Mouse (Mus musculus) left cerebral cortex, adult 9 months (tissue): ENCODE data around the gene 1700088E04Rik.

Experiments
- DNase-seq, 2 experiments: peaks; one replicate each; pipeline ENCODE4 v3.0.0; 2022; ENCODE audit warnings: low spot score in 2 of 2

1700088E04Rik gene

GRCm38 (mm10) chr15:79140866-79141565, at the start of gene 1700088E04Rik, which contains the start of gene Polr2f:
1700088E04Rik (minus strand) TSS chr15:79141253.
Polr2f (plus strand) TSS chr15:79141009.
- DNase-seq: peak; percentile 84 to 94

GRCm38 (mm10) chr15:79187819-79188218, 46.8 kb upstream of the 1700088E04Rik start:
- DNase-seq: no peak

GRCm38 (mm10) chr15:79185213-79185612, 44.2 kb upstream of the 1700088E04Rik start:
- DNase-seq: no peak

DNA sequence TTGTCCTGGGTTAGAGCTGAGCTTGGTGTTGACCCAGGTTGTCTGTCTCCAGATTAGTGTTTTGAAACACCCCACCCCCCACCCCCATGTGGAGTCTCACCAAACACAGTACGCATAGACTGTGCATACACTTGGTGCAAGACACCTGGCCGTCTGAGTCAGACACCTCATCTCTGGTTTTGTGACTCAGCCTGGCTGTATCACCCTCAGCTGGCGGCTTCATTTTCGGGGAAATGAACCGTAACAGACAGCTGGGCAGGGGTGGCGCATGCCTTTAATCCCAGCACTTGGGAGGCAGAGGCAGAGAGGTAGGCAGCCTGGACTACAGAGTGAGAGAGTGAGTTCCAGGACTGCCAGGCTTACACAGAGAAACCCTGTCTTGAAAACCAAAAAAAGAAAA, 35.9 kb upstream of the 1700088E04Rik start:
- DNase-seq: no peak

DNA sequence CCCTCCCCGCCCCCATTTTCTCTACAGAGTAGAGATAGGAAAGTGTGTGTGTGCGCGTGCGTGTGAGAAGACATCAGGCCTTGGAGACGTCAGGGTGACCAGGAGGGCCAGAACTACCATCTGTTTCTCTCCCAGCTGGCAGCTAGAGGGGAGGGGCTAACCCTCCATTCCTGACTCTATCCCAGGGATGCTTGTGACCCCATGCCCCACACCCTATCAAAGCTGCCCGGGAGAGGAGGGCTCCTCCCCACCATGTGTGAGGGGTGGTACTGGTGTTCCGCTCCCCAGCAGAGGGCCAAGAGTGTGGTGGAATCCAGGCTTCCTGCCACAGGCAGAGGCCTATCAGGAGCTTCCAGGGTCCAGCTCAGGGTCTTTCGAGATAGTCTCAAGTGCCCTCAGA, 25.7 kb upstream of the 1700088E04Rik start:
- DNase-seq: no peak

DNA sequence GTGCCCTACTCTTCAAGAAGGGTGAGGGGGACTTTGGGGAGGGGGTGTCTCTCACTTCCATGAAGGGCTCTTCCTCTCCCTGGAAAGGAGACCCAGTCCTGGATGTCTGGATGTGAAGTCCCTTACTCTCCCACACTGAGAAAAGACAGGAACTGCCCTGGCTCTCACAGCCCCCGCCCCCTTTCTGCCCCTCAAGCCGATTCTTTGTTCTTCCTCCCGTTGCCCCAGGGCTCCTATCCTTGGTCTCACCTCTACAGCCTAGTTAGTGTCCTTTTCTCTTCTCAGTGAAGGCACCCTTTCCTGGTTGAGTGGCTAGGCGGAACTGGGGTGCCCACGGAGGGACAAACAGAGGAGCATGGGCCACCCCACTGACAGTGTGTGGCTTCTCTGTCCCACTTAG, 24.1 kb upstream of the 1700088E04Rik start, which contains the start of gene Sox10:
Sox10 (minus strand) TSS at position 101 of the 400 bp plus-strand sequence.
- DNase-seq: no peak

DNA sequence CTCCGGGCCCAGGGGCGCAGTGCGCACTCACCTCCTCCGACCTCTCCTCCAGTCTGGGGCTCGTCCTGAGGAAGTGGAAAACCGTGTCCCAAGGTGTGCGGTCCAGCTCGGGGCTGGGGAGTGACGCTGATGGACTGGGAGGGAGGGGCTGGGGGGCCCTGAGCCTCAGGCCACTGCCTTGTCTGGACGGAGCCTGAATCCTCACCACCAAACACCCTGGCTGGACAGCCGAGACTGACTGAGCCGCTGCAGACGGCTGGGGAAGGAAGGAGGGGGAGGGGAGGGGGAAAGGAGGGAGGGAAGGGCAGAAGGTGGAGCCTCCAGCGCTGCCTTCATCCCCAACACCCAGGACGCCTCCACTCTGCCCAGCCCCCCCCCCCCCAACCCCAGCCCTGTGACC, 23.2 kb upstream of the 1700088E04Rik start:
- no peak for DNase-seq

DNA sequence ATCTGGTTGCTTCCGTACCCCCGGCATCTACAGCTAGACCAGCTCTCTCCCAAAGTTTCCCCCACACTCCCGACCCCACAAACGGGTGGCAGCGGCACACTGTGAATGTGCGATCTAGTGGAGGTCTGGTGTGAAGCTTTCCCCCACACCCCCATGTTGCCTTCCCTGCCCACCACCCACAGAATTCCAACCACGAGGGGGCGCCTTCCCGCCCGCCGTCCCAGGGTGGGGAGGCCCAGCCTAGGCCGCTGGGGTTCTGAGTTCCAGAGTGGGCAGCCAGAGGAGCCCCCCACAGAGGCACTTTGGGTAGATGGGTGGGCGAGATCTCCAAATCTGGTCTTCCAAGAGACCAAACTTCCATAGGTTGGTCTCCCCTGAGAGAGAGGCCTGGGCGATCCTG, 21.8 kb upstream of the 1700088E04Rik start:
- no peak for DNase-seq

GRCm38 (mm10) chr15:79162301-79162700, 21.2 kb upstream of the 1700088E04Rik start:
- no peak for DNase-seq

DNA sequence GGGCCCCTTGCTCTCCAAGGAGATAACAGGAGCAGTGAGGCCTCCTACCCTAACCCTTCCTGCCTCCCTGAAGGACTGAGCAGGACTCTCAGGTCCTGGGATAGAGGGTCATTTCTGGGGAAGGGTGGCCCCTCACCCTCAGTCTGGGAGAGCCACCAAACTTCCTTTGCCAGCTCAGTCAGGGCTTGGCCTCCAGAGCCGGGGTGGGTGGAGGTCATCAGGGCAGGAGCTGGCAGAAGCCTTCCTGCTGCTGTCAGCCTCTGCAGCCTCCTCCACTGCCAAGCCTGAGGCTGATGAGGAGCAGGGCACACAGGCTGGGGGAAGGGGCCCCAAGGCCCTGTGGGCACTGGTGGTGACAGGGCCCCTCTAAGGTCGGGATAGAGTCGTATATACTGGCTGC, 14.5 kb upstream of the 1700088E04Rik start:
- DNase-seq: no peak

- peak in 1 of 2 experiments; percentile 38 for DNase-seq
These were observed 11.7 kb upstream of the 1700088E04Rik start for GRCm38 (mm10) chr15:79152709-79153108.

- no peak for DNase-seq
These were observed 10.8 kb upstream of the 1700088E04Rik start for GRCm38 (mm10) chr15:79151881-79152280.

GRCm38 (mm10) chr15:79148533-79148932, 7.5 kb upstream of the 1700088E04Rik start:
- DNase-seq: peak in 1 of 2 experiments; percentile 81

GRCm38 (mm10) chr15:79145522-79145921, 4.5 kb upstream of the 1700088E04Rik start:
- DNase-seq: no peak

- DNase-seq: no peak
These were observed 3.0 kb upstream of the 1700088E04Rik start for GRCm38 (mm10) chr15:79144021-79144420.

DNA sequence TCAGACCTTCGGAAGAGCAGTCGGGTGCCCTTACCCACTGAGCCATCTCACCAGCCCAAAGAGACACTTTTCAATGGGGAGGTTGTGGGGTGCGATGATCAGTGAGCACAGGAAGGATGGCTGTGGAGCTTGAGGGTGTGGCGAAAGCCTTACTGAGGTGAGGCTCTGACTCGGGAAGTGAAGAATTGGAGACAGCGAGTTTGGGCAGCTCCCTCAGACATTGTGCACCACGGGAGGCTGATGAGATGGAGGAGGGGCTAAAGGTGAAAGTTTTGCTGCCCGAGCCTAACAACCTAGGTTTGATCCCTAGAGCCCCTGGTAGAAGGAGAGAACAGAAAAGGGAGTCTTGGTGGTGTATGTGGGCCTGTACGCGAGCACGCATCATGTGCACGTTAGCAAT, 2.3 kb upstream of the 1700088E04Rik start:
- no peak for DNase-seq

DNA sequence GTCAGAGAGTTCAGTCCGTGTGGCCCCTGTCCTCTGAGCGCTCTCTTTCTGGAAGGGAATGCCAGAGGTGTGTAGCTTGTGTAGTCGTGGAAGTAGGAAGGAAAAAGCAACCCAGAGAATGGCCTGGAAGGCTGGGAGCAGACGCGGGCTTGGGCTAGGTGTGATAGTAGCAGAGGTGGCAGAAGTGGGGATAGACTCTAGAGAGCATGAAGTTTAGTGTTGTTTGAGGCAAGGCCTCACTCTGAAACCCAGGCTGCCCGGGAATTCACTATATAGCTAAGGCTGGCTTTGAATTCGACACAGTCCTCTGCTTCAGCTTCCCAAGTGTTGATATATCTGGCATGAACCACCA, 489 bp upstream of the 1700088E04Rik start:
- DNase-seq: no peak

DNA sequence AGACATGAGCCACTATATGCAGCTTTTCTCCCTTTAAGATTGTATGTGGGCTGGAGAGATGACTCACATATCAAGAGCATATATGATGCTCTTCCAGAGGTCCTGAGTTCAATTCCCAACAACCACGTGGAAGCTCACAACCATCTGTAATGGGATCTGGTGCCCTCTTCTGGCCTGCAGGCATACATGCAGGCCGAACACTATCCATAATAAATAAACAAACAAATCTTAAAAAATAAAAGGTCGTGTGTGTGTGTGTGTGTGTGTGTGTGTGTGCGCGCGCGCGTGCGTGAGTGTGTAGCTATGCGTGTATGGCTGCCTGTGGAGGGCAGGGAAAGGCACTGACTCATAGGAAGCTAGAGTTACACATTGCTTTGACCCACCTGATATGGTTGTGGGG, 1.4 kb downstream of the 1700088E04Rik start:
- no peak for DNase-seq

DNA sequence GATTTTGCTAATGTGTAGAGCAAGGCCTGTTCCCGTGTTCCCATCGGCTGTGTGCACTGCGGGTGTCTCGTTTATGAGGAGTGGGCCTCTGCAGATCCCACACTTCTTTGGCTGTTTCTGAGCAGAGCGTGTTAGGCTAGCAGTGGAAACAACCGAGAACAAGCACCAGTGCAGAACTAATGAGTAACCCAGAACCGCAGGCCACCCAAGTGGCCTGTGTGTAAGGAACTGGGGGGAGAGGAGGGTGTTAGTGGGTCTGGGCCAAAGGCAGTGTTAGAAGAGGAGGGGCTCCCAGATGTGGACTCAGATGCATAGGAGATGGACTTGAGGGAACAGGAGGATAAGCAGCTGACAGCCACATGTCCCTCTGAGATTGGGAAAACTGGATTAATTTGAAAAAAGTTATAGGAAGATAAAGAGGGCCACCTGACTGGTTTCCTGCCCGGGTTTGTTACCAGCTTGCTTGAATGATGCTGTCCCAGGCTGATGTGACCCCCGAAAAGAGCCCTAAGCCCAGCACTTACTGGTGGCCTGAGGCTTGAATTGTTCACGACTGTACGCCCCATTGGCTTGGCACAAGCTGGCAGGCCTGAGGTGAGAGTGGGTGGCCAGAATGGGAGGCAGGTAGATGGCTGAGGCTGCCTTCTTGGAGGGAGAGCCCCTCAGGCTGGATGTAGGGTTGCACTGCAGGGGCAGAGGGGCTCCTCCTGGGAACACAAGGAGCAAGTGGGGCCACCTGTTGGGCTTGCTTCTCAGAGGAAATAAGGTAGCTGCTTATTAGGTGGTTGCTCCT, 5.1 kb downstream of the 1700088E04Rik start:
- no peak for DNase-seq

- DNase-seq: no peak
These were observed 5.7 kb downstream of the 1700088E04Rik start for GRCm38 (mm10) chr15:79135332-79135731.

DNA sequence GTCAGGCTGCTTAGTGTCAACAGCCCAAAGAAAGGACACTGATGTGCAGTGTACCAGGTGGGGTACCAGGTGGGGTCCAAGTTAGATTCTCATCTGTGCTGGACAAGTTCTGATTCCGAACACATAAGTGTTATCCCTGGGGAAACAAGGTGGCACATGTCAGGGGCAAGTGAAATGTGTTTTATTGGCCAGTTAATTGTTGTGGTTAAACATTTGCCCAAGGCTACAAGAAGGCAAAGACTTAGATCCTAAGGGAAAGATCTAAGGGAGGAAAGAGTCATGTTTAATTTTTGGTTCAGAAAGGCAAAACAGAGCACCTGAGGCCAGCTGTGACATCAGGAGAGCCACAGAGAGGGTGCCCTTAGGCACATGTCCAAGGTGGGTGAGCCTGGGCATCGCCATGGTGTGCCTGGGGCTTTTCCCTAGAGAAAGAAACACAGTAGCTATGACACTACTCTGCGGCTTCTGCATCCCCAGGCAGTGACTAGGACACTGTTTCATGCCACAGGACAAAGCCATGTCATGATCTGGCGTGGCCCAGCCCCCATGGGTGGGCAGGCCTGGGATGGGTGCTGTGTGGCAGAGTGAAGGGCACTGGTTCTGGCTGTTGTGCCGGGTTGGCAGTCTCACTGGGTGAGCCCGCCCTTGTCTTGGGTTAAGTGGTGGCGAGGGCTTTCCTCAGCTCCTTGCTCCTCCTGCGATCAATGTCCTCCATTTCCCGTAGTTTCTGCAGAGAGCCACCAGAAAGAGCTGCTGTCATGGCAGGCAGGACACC, 6.4 kb downstream of the 1700088E04Rik start:
- no peak for DNase-seq

GRCm38 (mm10) chr15:79133191-79133661, 7.8 kb downstream of the 1700088E04Rik start:
- no peak for DNase-seq
